Mouse (Mus musculus) adrenal gland, postnatal 25 days (tissue): ENCODE measurements at regions not wholly inside any gene's neighbourhood (a gene's known extent, or its start where the extent isn't known, plus 50 kb on each side); places are given as distances from the start of the nearest gene placed in this dataset.

Experiments
- DNase-seq: peaks from one replicate; pipeline ENCODE4 v3.0.0; 2021; ENCODE audit warnings: mixed read lengths

DNA sequence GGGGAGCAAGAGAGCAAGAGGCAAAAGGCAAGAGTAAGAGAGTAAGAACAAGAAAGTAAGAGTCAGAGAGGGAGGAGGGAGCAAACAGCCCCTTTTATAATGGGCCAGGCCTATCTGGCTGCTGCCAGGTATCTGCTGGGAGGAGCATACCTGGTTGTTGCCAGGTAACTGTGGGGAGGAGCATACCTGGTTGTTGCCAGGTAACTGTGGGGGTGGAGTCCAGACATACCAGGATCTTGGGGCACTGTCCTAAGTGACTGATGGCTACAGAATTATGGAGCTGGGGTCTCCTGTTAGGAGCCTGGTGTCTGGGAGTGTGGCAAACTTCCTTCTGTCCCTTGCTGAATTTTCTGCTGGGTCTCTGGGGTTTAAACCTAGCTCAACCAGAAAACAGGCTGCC is 469.8 kb upstream of the Syt1 start:
- DNase-seq, result no peak

DNA sequence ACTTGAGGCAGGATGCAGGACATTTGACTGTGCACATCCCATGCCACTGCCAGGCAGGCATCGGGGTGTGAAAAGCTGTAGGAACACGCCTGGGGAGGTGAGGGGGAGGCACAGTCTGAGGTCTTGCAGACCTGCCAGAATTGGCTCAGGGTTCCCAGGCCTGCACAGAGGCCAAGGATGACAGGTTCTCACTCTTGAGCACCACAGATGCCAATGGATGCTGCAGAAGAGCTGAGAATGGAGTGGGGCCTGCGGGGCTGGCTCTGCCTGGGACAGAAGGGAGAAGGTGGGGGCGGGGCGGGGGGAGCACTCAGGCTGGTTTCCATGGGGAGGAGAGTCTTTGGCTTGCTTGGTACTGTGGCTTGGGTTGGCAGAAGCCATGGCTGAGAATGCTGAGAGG is 469.2 kb upstream of the Syt1 start:
- DNase-seq, result no peak

- DNase-seq, result no peak
These were observed 455.7 kb upstream of the Syt1 start for GRCm38 (mm10) chr10:109466516-109466915.

- DNase-seq, result no peak
These were observed 420.3 kb upstream of the Syt1 start for GRCm38 (mm10) chr10:109431112-109431511.

- DNase-seq, result no peak
These were observed 417.1 kb upstream of the Syt1 start for GRCm38 (mm10) chr10:109427878-109428277.

DNA sequence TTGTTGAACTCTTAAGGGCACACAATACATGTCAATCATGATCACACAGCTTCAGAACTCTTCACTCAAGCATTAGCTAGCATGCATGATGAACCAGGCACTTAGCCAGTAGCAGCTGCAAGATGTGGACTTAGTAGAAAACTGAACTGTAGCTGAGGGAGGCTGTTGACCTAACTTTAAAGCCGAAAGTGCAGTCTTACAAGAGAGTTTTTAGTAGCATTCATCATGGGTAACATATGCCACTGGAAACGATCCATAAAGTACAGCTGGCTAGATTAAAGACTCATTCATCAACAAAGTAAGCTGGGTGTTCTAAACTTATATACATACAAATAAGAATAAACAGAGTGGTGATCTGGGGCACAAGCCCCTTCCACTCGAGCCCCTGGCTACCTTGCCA is 396.2 kb upstream of the Syt1 start:
- no peak for DNase-seq

DNA sequence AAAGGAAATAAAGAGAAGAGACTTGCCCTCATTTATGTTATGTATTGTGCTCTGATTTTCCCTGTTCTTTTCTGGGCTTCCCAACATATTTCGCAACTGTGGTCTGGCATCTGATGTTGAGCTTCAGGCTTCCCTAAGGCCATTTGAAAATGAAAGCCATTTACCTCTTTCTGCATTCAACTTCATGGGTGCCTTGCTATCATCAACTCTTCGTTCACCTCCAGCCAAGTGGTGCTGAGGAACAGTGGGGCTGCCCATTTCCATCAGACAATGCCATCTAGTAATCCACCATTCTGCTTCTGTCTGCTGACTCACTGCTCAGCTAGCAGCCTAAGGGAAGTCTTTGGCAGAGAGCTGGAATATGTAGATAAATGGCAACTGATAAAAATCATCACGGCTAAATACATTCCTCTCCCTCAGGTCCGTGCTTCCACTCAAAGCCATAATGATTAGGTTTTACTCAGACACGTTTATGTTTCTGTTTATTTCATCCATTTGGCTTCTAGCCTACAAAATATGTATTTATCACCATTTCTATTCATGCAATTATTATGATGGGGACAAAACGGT is 394.4 kb upstream of the Syt1 start:
- DNase-seq, result no peak

DNA sequence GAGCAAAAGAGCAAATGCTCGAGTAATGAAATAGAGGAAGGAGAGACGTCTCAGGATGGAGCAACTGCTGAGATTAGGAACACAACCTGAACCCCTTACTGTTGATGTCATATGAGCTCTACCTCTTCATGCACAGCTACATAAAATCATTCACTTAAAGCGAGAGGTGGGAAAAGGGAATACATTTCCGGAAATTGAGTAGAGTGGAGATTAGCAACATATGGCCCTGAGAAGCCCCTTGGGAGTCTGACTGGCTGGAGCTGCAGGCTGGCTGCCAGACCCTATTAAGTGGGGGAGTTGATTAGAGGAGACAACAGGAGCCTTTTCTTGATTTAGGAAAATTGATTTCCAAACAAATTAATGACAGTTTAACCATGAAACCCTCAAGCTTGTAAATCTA is 373.0 kb upstream of the Syt1 start:
- no peak for DNase-seq

DNA sequence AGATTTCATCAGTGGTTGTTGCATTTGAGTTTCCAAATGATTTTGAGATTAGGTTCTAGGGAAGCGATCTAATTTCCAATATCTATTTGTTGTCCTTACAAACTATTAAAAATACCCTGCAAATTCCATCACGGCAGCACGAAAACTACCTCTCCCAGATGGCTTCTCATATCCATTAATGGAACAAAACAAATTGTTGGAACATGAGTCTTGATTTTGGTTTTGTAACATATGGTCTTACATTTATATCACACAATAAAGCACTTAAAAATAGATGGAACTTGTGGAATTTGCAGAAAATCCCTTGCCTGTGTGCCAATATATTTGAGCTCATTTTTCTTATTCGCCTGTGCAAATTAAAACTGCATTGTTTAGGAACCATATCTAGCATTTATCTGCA is 368.1 kb upstream of the Syt1 start:
- DNase-seq, result no peak

- no peak for DNase-seq
These were observed 349.4 kb upstream of the Syt1 start for GRCm38 (mm10) chr10:109360161-109360560.

DNA sequence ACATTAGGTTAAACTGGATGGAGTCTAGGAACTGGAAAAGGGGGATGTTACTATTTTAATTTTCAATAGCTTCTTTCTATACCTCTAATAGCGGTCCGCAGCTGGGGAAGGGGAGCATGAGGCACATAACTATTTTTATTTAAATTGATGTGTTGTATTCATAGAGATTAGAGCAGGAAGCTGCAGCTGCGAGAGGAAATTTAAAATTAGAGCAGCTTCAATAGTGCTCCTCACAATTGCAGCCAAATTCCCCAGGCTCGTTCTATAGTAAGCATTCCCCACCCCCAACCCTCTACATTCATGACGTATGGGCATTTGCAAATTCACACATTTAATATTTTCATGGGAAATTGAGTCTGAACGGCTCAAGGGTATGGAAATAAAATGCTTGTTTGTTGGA is 348.0 kb upstream of the Syt1 start:
- no peak for DNase-seq

GRCm38 (mm10) chr10:109332846-109333386 is 322.1 kb upstream of the Syt1 start:
- DNase-seq, result no peak

DNA sequence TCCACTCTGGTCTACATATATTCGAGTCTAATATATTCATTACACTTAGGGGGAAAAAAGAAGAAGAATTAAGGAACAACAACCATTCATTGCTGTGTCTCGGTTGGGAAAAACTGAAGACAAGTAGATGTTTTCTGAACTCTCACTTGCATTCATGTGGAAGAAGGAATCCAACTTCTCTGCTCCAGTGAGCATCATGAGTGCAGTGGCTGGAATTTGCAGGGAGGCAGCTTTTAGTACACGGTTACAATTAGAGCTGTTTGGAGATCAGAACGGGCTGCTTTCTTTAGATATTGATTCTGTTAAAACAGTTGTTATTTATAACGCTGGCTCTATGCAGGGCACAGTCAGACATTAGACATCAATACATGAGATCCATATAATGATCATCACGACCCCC is 298.5 kb upstream of the Syt1 start:
- no peak for DNase-seq

DNA sequence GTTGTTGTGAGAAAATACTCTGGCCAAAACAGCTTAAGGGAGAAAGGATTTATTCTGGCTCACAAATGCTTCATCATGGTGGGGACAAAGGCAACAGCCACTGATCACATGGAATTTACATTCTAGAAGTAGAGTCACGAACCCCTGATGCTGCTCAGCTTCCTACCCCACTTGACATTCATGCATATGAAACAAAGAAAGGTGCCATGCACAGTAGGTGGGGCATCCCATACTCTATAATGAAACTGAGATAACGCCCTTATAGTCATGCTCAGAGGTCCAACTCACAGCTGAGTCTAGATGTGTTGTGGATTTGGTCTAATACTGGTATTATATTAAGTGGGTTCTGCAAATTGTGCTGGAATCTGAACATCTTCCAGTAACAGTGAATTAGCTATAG is 289.4 kb upstream of the Syt1 start:
- no peak for DNase-seq

- no peak for DNase-seq
These were observed 289.0 kb upstream of the Syt1 start for GRCm38 (mm10) chr10:109299785-109300184.

DNA sequence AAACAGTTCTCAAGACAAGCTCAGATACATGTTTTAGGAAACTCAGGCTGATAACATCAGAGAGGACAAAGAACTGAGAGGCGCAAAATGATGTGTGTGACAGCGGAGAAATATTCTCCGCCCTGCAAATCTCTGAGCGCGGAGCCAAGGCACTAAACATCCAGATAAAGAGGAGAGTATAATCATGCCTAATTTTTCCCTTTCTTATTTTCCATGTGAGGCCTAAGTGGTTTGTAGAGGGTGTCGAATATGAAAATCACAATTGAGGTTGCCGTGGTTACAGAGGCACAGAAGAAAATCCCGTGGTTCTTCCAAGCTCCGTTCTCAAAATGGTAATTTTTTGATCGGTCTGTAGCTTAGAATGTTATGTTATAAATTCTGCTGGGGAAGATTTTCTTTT is 272.6 kb upstream of the Syt1 start:
- no peak for DNase-seq

DNA sequence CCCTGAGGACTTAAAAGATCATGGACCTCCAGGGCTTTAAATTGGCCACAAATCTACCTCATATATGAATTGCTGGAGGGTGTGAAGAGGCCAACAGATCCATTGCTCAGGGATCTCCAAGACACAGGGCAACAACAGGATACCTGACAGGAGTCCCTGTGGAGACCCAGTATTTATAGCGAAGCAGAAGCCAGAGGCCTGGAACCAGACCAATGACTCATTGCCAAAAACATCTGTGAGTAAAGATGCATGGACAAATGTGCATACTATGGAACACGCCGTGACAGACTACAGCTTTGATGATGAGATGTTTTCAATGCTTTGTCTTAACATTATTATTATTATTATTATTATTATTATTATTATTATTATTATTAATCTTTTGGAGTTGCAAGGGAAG is 239.0 kb upstream of the Syt1 start:
- DNase-seq, result no peak

GRCm38 (mm10) chr10:109246328-109246727 is 235.5 kb upstream of the Syt1 start:
- peak; percentile 26 for DNase-seq

GRCm38 (mm10) chr10:109237026-109237425 is 226.2 kb upstream of the Syt1 start:
- DNase-seq, result no peak

DNA sequence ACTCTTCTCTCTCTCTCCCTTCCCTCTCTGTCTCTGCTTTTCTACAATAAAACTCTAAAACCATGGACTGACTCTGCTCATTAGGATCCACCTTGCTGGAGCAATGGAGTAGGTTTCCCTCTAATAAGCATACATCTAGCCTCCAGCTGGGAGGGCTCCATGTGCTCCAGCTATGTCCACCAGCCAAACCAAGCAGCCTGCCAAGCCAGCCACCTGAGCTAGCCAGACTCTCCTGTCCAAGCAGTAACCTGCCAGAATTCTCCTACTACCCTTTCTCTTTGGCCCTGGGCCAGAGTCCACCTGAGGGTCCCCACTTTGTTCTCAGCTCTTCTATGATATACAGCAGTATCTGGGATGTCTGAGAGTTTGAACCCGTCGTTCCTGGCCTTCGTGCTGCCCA is 216.2 kb upstream of the Syt1 start:
- no peak for DNase-seq

DNA sequence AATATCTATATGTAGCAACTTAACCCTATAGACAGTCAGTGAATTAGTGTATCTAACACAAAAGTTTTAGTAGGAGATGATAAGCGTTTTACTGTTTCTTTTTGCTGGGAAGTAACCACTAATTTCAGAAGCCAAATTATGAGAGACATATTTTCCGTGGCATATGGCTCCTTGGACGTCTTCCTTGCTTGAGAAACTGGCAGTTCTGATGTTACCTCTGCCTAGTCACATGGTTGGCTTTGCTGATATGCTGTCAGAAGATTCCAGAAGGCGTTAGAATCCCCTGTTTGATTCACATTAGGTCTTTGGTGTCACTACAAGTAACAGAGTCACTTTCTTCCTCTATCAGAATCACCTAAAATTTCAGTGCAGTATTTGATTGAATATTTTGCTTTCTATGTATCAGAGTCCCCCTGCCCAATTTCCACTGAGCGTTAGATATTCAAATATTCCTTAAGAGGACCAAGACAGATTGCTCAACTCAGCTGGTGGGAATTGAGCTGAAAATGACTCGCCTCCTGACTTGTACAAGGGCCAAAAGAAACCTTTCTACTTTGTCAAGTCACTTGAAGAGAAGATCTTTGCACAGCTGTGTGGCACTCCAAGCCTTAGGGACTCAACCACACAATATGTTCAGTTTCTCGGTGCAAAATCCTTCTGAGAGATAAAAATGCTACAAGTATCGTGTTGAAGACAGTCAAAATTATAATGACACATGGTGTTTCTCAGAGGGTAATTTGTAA is 178.2 kb upstream of the Syt1 start:
- no peak for DNase-seq

DNA sequence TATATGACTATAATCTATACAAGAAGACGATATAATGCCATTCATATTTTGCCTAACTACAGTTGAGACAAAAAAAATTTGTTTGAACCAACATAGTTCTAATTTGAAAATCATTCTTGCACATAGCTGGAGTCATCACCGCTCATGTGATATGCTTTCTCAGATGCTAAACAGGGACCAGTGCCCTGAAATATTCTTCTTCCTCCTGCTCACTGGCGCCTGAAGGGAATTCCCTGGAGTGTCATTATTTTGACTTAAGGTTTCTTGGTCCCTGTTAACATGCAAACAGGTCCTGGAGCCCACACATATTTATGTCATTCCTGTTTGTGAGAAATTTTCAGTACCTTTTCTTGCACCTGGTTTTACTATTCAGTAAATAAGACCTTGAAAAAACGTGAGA is 177.5 kb upstream of the Syt1 start:
- no peak for DNase-seq

GRCm38 (mm10) chr10:109185243-109185642 is 174.5 kb upstream of the Syt1 start:
- no peak for DNase-seq

DNA sequence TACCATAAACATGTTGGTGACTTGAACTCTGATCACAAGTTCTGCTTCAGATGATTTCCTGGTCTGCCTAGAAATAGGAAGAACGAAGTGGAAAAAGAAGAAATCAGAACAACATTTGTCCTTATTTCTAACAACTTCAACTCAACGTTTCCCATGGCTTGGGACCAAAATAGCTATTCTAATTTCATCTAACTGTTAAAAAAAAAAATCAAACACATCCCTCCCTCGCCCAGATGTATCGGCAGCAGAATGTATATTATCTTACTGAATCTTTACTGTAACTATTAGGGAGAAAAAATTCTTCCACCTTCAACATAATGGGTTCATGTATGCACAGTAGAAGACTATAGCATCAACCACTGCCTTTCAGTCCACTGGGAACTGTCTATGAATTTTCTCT is 169.7 kb upstream of the Syt1 start:
- no peak for DNase-seq
